In genomic region chr16:36963415-36963814, GRCm38 (mm10) we compare ENCODE assay signal across 22 mouse cellular contexts.
"Had no signal": no experiment of that assay in that cellular context is flagged by ENCODE, and none has a peak within 500 bp of the region (broad histone marks: within the 10 kb centered on the region; RNA-seq: fewer than 3 reads in every experiment).

No protein-coding gene starts in this region.

- DNase-seq: heart, postnatal 10 days; heart, postnatal 14 days; heart, postnatal 36 days; heart, postnatal 4 days; kidney, adult 11 months; kidney, adult 18-20 months; kidney, adult 2 months; kidney, adult 8-10 months; kidney, adult 9 months; kidney, postnatal 10 days; kidney, postnatal 14 days; kidney, postnatal 25 days; kidney, postnatal 36 days; kidney, postnatal 4 days; layer of hippocampus, adult 9-11 months; layer of hippocampus, postnatal 36 days had no signal

- ATAC-seq: hindbrain, embryonic 16.5 days; hindbrain, postnatal 0 days; inflammation-experienced regulatory T-cells, adult 6 months; intestine, embryonic 15.5 days; intestine, embryonic 16.5 days; intestine, postnatal 0 days had no signal
